Mouse (Mus musculus) cerebellum, adult 2 months (tissue): ENCODE results near the gene Mrpl21.

ENCODE experiments used
- CTCF ChIP-seq: fragments of 200-500 bp; IDR thresholded peaks from 2 replicates; pipeline ENCODE4 v1.5.1; 2011; ENCODE audit warnings: low read depth, mild to moderate bottlenecking, control low read depth, low read length, moderate library complexity, borderline replicate concordance; ENCODE audit not compliant: insufficient read depth
- POLR2A ChIP-seq: fragments of 200-500 bp; IDR thresholded peaks from 2 replicates; pipeline ENCODE4 v1.6.1; 2011; ENCODE audit warnings: low read length, control low read depth, borderline replicate concordance; ENCODE audit not compliant: insufficient read depth

- no peak for TF ChIP-seq CTCF
- no peak for TF ChIP-seq POLR2A
Measured at GRCm38 (mm10) chr19:3261336-3261735, 21.4 kb upstream of the Mrpl21 start.
